Mouse (Mus musculus) megakaryocyte, embryonic 14.5 days (primary cell): ENCODE measurements around the gene Trip10.

Source experiments
- FLI1 ChIP-seq: IDR thresholded peaks from 2 replicates; pipeline ENCODE4 v1.6.1; 2012; ENCODE audit warnings: low read length, inconsistent platforms, mixed read lengths
- GATA1 ChIP-seq: IDR thresholded peaks from 3 replicates; pipeline ENCODE4 v1.6.1; 2012; ENCODE audit warnings: mixed read lengths, low read length, inconsistent platforms, borderline replicate concordance

DNA sequence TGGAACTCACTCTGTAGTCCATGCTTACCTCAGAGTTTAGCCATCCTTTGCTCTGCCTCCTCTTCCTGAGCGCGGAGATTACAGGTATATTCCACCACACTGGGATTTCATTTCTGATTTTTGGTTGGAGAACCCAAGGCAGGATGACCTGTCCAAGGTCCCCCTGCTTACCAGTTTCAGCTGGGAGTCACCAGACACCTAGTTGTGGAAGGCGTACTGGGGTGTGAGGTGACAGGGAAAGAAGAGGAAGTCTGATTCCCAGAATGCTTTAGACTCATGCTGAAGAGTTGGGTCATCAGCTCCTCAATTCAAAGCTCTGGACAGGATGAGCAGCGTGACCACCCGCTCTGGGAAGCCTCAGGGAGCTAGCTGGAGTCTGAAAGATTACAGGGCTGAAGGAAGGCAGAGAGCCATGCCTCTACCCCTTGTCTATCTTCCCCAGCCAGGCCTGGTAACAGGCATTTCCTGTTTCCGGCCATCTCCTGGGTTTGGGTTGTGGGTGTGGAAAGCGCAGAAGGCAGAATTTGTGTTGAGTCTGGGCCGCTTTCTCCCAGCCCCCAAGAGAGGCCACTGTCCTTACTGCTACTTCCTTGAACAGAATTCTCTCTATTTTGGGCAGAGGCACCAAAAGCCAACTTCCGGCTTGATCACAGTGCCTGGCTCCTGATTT lies 40.9 kb downstream of the Trip10 start:
- TF ChIP-seq GATA1 = peak; percentile 98
- TF ChIP-seq FLI1 = peak; percentile 98
